In genomic region chr1:72449752-72450151, GRCm38 (mm10) we compare ENCODE assay signal across 20 mouse cellular contexts.
DNase-seq lines count a peak whose midpoint lies in the region; ATAC-seq and TF ChIP-seq lines count a peak whose summit lies in the region.
"Had no signal": no experiment of that assay in that cellular context is flagged by ENCODE, and none has a peak within 500 bp of the region (broad histone marks: within the 10 kb centered on the region; RNA-seq: fewer than 3 reads in every experiment).

No protein-coding gene starts in this region.

- H3K9ac ChIP-seq in forebrain, embryonic 13.5 days, result no peak overlapping the region
- H3K9ac ChIP-seq: embryonic facial prominence, embryonic 12.5 days; heart, embryonic 12.5 days; hindbrain, embryonic 14.5 days had no signal

- H3K79me3 ChIP-seq in C2C12 (ENCODE audit: low read depth), result no peaks in the 10 kb centered on the region

- H3K79me2 ChIP-seq in C2C12 (ENCODE audit: control insufficient read depth, insufficient read depth), result no peaks in the 10 kb centered on the region
- H3K79me2 ChIP-seq in myocyte (ENCODE audit: control insufficient read depth, insufficient read depth), result no peaks in the 10 kb centered on the region

- H3K27me3 ChIP-seq in C2C12 (ENCODE audit: control insufficient read depth, insufficient read depth, insufficient read length) (no peaks in the 10 kb centered on the region), myocyte (ENCODE audit: control insufficient read depth, insufficient read depth, insufficient read length) (no peaks in the 10 kb centered on the region)
- no peaks in the 10 kb centered on the region for H3K27me3 ChIP-seq in embryonic facial prominence, embryonic 10.5 days (replicated peaks; ENCODE audit: low read depth, poor library complexity, severe bottlenecking)
- H3K27me3 ChIP-seq in forebrain, embryonic 13.5 days, result no peaks in the 10 kb centered on the region
- H3K27me3 ChIP-seq: heart, embryonic 12.5 days had no signal

- no peak overlapping the region for H3K4me3 ChIP-seq in C2C12 (ENCODE audit: insufficient read depth, poor library complexity, severe bottlenecking)
- H3K4me3 ChIP-seq in myocyte, result no peak overlapping the region
- H3K4me3 ChIP-seq in embryonic facial prominence, embryonic 10.5 days, result no peak overlapping the region
- no peak overlapping the region for H3K4me3 ChIP-seq in forebrain, embryonic 13.5 days
- H3K4me3 ChIP-seq: embryonic facial prominence, embryonic 12.5 days; forebrain, embryonic 10.5 days; heart, embryonic 12.5 days; hindbrain, embryonic 10.5 days had no signal

- H3ac ChIP-seq in C2C12 (ENCODE audit: control insufficient read depth, insufficient read length, low read depth) (no peak overlapping the region), myocyte (ENCODE audit: control insufficient read depth, insufficient read length) (no peak overlapping the region)

- H3K9me3 ChIP-seq in embryonic facial prominence, embryonic 10.5 days, result no peaks in the 10 kb centered on the region
- H3K9me3 ChIP-seq in forebrain, embryonic 13.5 days (replicated peaks), result no peaks in the 10 kb centered on the region
- H3K9me3 ChIP-seq: embryonic facial prominence, embryonic 12.5 days; forebrain, embryonic 10.5 days; heart, embryonic 12.5 days; hindbrain, embryonic 10.5 days had no signal

- no peak overlapping the region for H3K27ac ChIP-seq in embryonic facial prominence, embryonic 10.5 days (replicated peaks)
- no peak overlapping the region for H3K27ac ChIP-seq in forebrain, embryonic 13.5 days
- H3K27ac ChIP-seq: embryonic facial prominence, embryonic 12.5 days; forebrain, embryonic 10.5 days; hindbrain, embryonic 10.5 days; hindbrain, embryonic 14.5 days had no signal

- peak; percentile 81 for DNase-seq in 3T3-L1 (ENCODE audit: low read depth, low spot score)
- DNase-seq in brain, adult 2 months (ENCODE audit: low read depth, low spot score), result peak; percentile 64
- no peak for DNase-seq in embryonic facial prominence, embryonic 10.5 days (ENCODE audit: low spot score)
- no peak for DNase-seq in cerebellum, adult 11 months
- DNase-seq: adrenal gland, postnatal 14 days; cerebellum, postnatal 10 days; embryo, embryonic 11 days; gastrocnemius, postnatal 14 days had no signal

- WGBS in embryonic facial prominence, embryonic 10.5 days, result 87% methylated on average over 3 of the region's 3 CpGs
- WGBS in forebrain, embryonic 13.5 days, result 84% methylated on average over 3 of the region's 3 CpGs

- H3K4me1 ChIP-seq in embryonic facial prominence, embryonic 10.5 days, result no peaks in the 10 kb centered on the region
- peaks cover 5% of the 10 kb centered on the region for H3K4me1 ChIP-seq in forebrain, embryonic 13.5 days
- H3K4me1 ChIP-seq: embryonic facial prominence, embryonic 12.5 days; heart, embryonic 12.5 days had no signal

- no peaks in the 10 kb centered on the region for H3K36me3 ChIP-seq in C2C12 (ENCODE audit: control insufficient read depth, insufficient read depth)
- no peaks in the 10 kb centered on the region for H3K36me3 ChIP-seq in myocyte (ENCODE audit: control insufficient read depth, insufficient read depth)
- no peaks in the 10 kb centered on the region for H3K36me3 ChIP-seq in embryonic facial prominence, embryonic 10.5 days (replicated peaks)
- H3K36me3 ChIP-seq in forebrain, embryonic 13.5 days (ENCODE audit: poor library complexity, severe bottlenecking), result no peaks in the 10 kb centered on the region
- H3K36me3 ChIP-seq: embryonic facial prominence, embryonic 12.5 days; forebrain, embryonic 10.5 days; heart, embryonic 12.5 days; hindbrain, embryonic 10.5 days had no signal

- TF ChIP-seq POLR2A in myocyte (IDR thresholded peaks at IDR 0.05; ENCODE audit: insufficient read length, low read depth), result no peak

- H3K4me2 ChIP-seq in myocyte (ENCODE audit: low read depth), result peak overlapping the region; percentile 37
- no peak overlapping the region for H3K4me2 ChIP-seq in forebrain, embryonic 13.5 days
- H3K4me2 ChIP-seq: embryonic facial prominence, embryonic 12.5 days; heart, embryonic 12.5 days; hindbrain, embryonic 14.5 days had no signal

- no peak for TF ChIP-seq CTCF in C2C12 (IDR thresholded peaks at IDR 0.05; ENCODE audit: control insufficient read depth, insufficient read depth, insufficient read length)

- ATAC-seq in megakaryocyte-erythroid progenitor cell, adult 5-6 weeks (replicated peaks; ENCODE audit: low FRiP score, low TSS enrichment, poor library complexity, severe bottlenecking), result no peak
- no peak for ATAC-seq in forebrain, embryonic 13.5 days
- ATAC-seq: activated CD4-positive, CD25-positive, alpha-beta regulatory T cell, adult 4 months; forebrain, embryonic 16.5 days; intestine, postnatal 0 days had no signal

TF ChIP-seq in C2C12, 6 proteins besides CTCF, POLR2A, EP300 and RAD21:
- peak; percentile 97 for TF ChIP-seq FOSL1 (IDR thresholded peaks at IDR 0.05; ENCODE audit: insufficient read depth, low read length, poor library complexity, severe bottlenecking)
- TF ChIP-seq MYOG (IDR thresholded peaks at IDR 0.05; ENCODE audit: control insufficient read depth, extremely low read depth, insufficient read length), result no peak
- TF ChIP-seq CEBPB (IDR thresholded peaks at IDR 0.05; ENCODE audit: low read depth), result peak; percentile 53
- peak; percentile 37 for TF ChIP-seq MAX (IDR thresholded peaks at IDR 0.05)
- peak; percentile 28 for TF ChIP-seq MYOD1 (IDR thresholded peaks at IDR 0.05; ENCODE audit: control insufficient read depth, insufficient read length, low read depth)
- TF ChIP-seq USF1 (IDR thresholded peaks at IDR 0.05; ENCODE audit: low read depth), result no peak
TF ChIP-seq in C2C12: peak in this region for 4.

TF ChIP-seq in myocyte, 11 proteins besides CTCF, POLR2A, EP300 and RAD21:
- TF ChIP-seq MYOD1 (IDR thresholded peaks at IDR 0.05; ENCODE audit: control insufficient read depth in 1 of 3, insufficient read length in 2 of 3, low read depth in 2 of 3) (no peak), POLR2AphosphoS2 (IDR thresholded peaks at IDR 0.05; ENCODE audit: insufficient read length, low read depth) (no peak), USF1 (IDR thresholded peaks at IDR 0.05; ENCODE audit: low read depth) (no peak)

Comparison
In these comparisons a context has a peak if more than half of its experiments do, and no peak if none do; other contexts are left out.
1. DNase-seq: peak in 3T3-L1 (single experiment) and brain, adult 2 months (single experiment); none in embryonic facial prominence, embryonic 10.5 days (single experiment) and cerebellum, adult 11 months (single experiment).